Mouse (Mus musculus): Measurements from ENCODE around the gene Wt1. TPM values are rescaled to one million over a fixed set of nuclear protein-coding genes. Genes with fewer than 3 reads are reported as not detected.
A peak's percentile ranks its signal among the peaks of the same experiment; 100 is the strongest.

Gene Wt1
- not detected in 2 replicates for polyA plus RNA-seq (2014; fragmentation: Nextera tagmentation; extraction: Ambion mirVana)

DNA sequence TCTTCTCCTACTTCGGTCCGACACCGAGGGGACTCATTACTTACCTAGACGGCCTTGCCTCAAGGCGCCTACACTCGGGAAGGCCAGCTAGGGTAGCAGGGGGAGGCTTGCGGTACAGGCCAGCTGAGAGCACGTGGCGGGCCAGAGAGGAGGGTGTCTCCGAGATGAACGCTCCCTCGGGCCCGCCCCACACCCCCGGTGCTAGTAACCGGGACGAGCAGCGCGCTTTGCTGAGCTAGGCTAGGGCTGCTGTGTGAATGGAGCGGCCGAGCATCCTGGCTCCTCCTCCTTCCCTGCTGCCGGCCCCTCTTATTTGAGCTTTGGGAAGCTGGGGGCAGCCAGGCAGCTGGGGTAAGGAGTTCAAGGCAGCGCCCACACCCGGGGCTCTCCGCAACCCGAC, at the start of gene Wt1:
TSS of gene Wt1 (plus strand) at position 251 of the 400 bp plus-strand sequence.
- Histone ChIP-seq H3K4me1 (ENCODE audit: control insufficient read depth, insufficient read depth, low read length) (no peaks in the 10 kb centered on the region; the same call in 1 of the 2 replicates), H3K27ac (ENCODE audit: low read depth, low read length) (no peak within 1 kb of the TSS), H3K27me3 (replicated peaks; ENCODE audit: control insufficient read depth, insufficient read depth, low read length) (peaks cover 94% of the 10 kb centered on the region), H3K36me3 (ENCODE audit: control insufficient read depth, insufficient read depth, low read length) (no peaks in the 10 kb centered on the region), H3K4me3 (ENCODE audit: low read depth, low read length) (peak within 1 kb of the TSS; percentile 22), H3K9ac (ENCODE audit: low read length) (no peak within 1 kb of the TSS), H3K9me3 (replicated peaks; ENCODE audit: control insufficient read depth, low read length) (no peaks in the 10 kb centered on the region), H3K4me2 (ENCODE audit: low read length) (peak within 1 kb of the TSS; percentile 35)
- WGBS = 0% methylated on average over 21 of the region's 25 CpGs
- ATAC-seq (peak; percentile 33), DNase-seq (ENCODE audit: low spot score) (no peak)

GRCm38 (mm10) chr2:105077151-105077550, 49.2 kb upstream of the Wt1 start:
- H3K4me3 ChIP-seq (ENCODE audit: low read depth, low read length) = no peak overlapping the region
- H3K4me2 ChIP-seq (ENCODE audit: low read length) = no peak overlapping the region
- no peak for DNase-seq (ENCODE audit: low spot score)
- no peaks in the 10 kb centered on the region for H3K9me3 ChIP-seq (replicated peaks; ENCODE audit: control insufficient read depth, low read length)
- WGBS = 92% methylated on average over 7 of the region's 7 CpGs
- H3K36me3 ChIP-seq (ENCODE audit: control insufficient read depth, insufficient read depth, low read length) = no peaks in the 10 kb centered on the region
- H3K4me1 ChIP-seq (ENCODE audit: control insufficient read depth, insufficient read depth, low read length) = no peaks in the 10 kb centered on the region
- ATAC-seq = no peak
- no peak overlapping the region for H3K27ac ChIP-seq (ENCODE audit: low read depth, low read length)
- no peaks in the 10 kb centered on the region for H3K27me3 ChIP-seq (replicated peaks; ENCODE audit: control insufficient read depth, insufficient read depth, low read length)
- H3K9ac ChIP-seq (ENCODE audit: low read length) = no peak overlapping the region

GRCm38 (mm10) chr2:105082256-105082790, 44.0 kb upstream of the Wt1 start:
- Histone ChIP-seq H3K27me3 (replicated peaks; ENCODE audit: control insufficient read depth, insufficient read depth, low read length) (no peaks in the 10 kb centered on the region), H3K4me3 (ENCODE audit: low read depth, low read length) (no peak overlapping the region), H3K36me3 (ENCODE audit: control insufficient read depth, insufficient read depth, low read length) (no peaks in the 10 kb centered on the region), H3K9ac (ENCODE audit: low read length) (no peak overlapping the region), H3K9me3 (replicated peaks; ENCODE audit: control insufficient read depth, low read length) (no peaks in the 10 kb centered on the region), H3K27ac (ENCODE audit: low read depth, low read length) (no peak overlapping the region), H3K4me1 (ENCODE audit: control insufficient read depth, insufficient read depth, low read length) (no peaks in the 10 kb centered on the region), H3K4me2 (ENCODE audit: low read length) (no peak overlapping the region)
- no peak for DNase-seq (ENCODE audit: low spot score)
- 28% methylated on average over 9 of the region's 9 CpGs for WGBS
- ATAC-seq = no peak

DNA sequence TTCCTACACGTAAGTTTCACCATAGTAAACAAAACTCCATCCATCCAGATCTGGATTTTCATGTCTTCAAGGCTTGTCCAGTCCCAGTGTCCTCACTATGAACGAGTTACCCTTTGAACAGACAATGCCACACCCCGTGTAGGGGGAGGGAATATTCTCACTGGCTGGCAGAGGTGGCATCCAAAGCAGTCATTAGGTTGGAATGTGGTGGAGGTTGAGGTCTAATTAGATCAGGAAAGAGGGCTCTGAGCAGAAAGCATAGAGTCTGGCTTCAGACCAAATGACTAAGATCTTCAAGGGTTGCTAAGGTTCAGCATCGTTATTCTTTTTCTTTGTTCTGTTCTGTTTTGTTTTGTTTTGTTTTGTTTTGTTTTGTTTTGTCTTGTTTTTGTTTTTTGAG, 42.3 kb upstream of the Wt1 start:
- no peak overlapping the region for H3K27ac ChIP-seq (ENCODE audit: low read depth, low read length)
- 59% methylated on average over 4 of the region's 4 CpGs for WGBS
- H3K9me3 ChIP-seq (replicated peaks; ENCODE audit: control insufficient read depth, low read length) = no peaks in the 10 kb centered on the region
- H3K4me3 ChIP-seq (ENCODE audit: low read depth, low read length) = no peak overlapping the region
- H3K27me3 ChIP-seq (replicated peaks; ENCODE audit: control insufficient read depth, insufficient read depth, low read length) = no peaks in the 10 kb centered on the region
- ATAC-seq (no peak), DNase-seq (ENCODE audit: low spot score) (no peak)
- no peaks in the 10 kb centered on the region for H3K36me3 ChIP-seq (ENCODE audit: control insufficient read depth, insufficient read depth, low read length)
- no peak overlapping the region for H3K4me2 ChIP-seq (ENCODE audit: low read length)
- H3K4me1 ChIP-seq (ENCODE audit: control insufficient read depth, insufficient read depth, low read length) = no peaks in the 10 kb centered on the region
- H3K9ac ChIP-seq (ENCODE audit: low read length) = no peak overlapping the region

DNA sequence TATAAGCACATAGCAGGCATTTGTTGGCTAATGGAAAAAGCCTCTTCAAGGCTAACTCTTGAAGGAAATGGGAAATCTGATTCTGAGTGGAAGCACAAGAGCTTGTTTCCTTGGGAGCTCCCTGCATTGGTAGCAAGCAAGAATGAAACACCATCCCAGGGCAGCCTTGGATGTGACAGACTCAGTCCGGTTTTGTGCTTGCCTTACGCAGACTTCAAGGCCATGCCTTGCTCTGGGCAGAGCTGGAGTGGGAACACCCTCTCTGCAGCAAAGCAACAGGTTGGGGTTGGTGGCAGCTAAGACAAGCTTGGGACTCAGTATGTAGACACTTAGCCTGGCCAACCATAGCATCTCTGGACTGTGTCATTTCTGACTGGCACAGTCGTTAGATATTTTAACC, 40.2 kb upstream of the Wt1 start:
- Histone ChIP-seq H3K27ac (ENCODE audit: low read depth, low read length) (no peak overlapping the region), H3K4me2 (ENCODE audit: low read length) (no peak overlapping the region), H3K4me1 (ENCODE audit: control insufficient read depth, insufficient read depth, low read length) (peaks cover 13% of the 10 kb centered on the region), H3K9me3 (replicated peaks; ENCODE audit: control insufficient read depth, low read length) (no peaks in the 10 kb centered on the region), H3K36me3 (ENCODE audit: control insufficient read depth, insufficient read depth, low read length) (no peaks in the 10 kb centered on the region), H3K27me3 (replicated peaks; ENCODE audit: control insufficient read depth, insufficient read depth, low read length) (no peaks in the 10 kb centered on the region), H3K9ac (ENCODE audit: low read length) (no peak overlapping the region), H3K4me3 (ENCODE audit: low read depth, low read length) (no peak overlapping the region)
- ATAC-seq = no peak
- no peak for DNase-seq (ENCODE audit: low spot score)
- WGBS = 93% methylated on average over 3 of the region's 3 CpGs

- Histone ChIP-seq H3K36me3 (ENCODE audit: control insufficient read depth, insufficient read depth, low read length) (no peaks in the 10 kb centered on the region), H3K9ac (ENCODE audit: low read length) (no peak overlapping the region), H3K27ac (ENCODE audit: low read depth, low read length) (no peak overlapping the region), H3K4me2 (ENCODE audit: low read length) (no peak overlapping the region), H3K27me3 (replicated peaks; ENCODE audit: control insufficient read depth, insufficient read depth, low read length) (no peaks in the 10 kb centered on the region), H3K4me1 (ENCODE audit: control insufficient read depth, insufficient read depth, low read length) (peaks cover 13% of the 10 kb centered on the region), H3K9me3 (replicated peaks; ENCODE audit: control insufficient read depth, low read length) (no peaks in the 10 kb centered on the region), H3K4me3 (ENCODE audit: low read depth, low read length) (no peak overlapping the region)
- 81% methylated on average over 3 of the region's 3 CpGs for WGBS
- DNase-seq (ENCODE audit: low spot score) (no peak), ATAC-seq (no peak)
Measured at GRCm38 (mm10) chr2:105088005-105088404, 38.3 kb upstream of the Wt1 start.

DNA sequence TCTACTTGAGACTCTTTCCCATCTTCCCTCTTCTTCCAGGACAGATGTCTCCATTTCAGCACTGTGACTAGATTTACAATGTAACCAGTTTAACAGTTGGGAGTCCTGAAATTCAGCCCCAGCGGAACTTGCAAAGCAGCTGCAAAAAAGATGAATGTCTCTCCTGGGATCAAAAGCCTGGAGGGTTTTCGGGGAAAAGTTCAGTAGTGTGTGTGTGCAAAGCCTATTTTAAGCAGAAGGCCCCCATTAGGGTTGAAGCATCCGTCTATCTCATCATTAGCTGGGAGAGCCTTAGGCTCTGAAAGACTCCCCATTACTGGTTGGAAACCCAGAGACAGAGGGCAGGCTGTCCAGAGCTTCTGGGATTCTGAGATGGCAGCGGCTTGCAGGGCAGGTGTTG, 37.2 kb upstream of the Wt1 start:
- H3K27me3 ChIP-seq (replicated peaks; ENCODE audit: control insufficient read depth, insufficient read depth, low read length) = no peaks in the 10 kb centered on the region
- DNase-seq (ENCODE audit: low spot score) = no peak
- H3K4me1 ChIP-seq (ENCODE audit: control insufficient read depth, insufficient read depth, low read length) = peaks cover 13% of the 10 kb centered on the region
- no peak overlapping the region for H3K4me3 ChIP-seq (ENCODE audit: low read depth, low read length)
- 51% methylated on average over 4 of the region's 4 CpGs for WGBS
- H3K4me2 ChIP-seq (ENCODE audit: low read length) = no peak overlapping the region
- no peaks in the 10 kb centered on the region for H3K36me3 ChIP-seq (ENCODE audit: control insufficient read depth, insufficient read depth, low read length)
- H3K9me3 ChIP-seq (replicated peaks; ENCODE audit: control insufficient read depth, low read length) = no peaks in the 10 kb centered on the region
- H3K9ac ChIP-seq (ENCODE audit: low read length) = no peak overlapping the region
- ATAC-seq = no peak
- no peak overlapping the region for H3K27ac ChIP-seq (ENCODE audit: low read depth, low read length)

DNA sequence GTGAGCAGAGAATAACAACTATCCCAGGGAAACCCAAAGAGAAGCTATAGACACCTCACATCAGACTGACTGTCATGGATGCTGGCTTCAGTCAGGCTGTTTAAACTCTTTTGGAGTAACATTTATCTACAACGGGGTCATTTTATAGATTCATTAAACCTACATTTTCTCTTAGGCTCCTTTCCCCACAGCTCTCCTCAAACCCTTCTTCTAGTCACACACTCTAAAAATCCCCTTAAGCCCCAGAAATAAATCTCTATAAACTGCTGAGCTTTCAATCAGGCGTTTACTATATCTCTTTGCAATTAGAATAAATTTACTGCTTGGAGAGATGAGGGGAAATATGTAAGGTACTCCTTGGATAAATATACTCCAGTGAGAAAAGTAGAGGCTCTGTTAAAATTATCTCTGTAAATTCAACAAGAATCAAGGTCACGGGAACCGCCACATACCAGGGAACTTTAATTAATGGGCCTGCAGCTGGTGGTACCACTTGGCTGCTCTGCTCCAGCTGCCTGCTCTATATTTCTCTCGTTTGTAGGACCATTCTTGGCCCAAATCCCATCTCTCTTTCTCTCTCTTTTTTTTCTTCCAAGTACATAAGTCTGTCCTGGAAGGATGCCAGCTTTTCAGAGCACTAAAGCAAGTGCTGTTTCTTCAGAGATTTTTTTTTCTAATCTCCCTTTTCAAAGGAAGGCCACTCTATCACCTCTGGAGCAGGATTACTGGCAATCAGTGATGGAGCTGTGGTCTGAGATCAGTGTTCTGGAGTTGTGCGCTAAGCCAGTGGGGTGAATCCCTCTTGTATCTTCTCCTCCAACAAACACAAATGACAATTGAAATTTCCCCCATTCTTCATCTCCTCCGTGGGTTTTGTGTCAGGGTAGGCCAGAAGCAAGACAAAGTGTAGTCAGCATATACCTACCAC, 36.5 kb upstream of the Wt1 start:
- no peak overlapping the region for H3K9ac ChIP-seq (ENCODE audit: low read length)
- H3K4me2 ChIP-seq (ENCODE audit: low read length) = no peak overlapping the region
- no peaks in the 10 kb centered on the region for H3K36me3 ChIP-seq (ENCODE audit: control insufficient read depth, insufficient read depth, low read length)
- H3K9me3 ChIP-seq (replicated peaks; ENCODE audit: control insufficient read depth, low read length) = no peaks in the 10 kb centered on the region
- DNase-seq (ENCODE audit: low spot score) = peak; percentile 93
- H3K27ac ChIP-seq (ENCODE audit: low read depth, low read length) = peak overlapping the region; percentile 35; the same call in 1 of the 2 replicates
- peak; percentile 93 for ATAC-seq
- WGBS = 21% methylated on average over 7 of the region's 7 CpGs
- H3K4me3 ChIP-seq (ENCODE audit: low read depth, low read length) = no peak overlapping the region
- H3K4me1 ChIP-seq (ENCODE audit: control insufficient read depth, insufficient read depth, low read length) = peaks cover 13% of the 10 kb centered on the region
- H3K27me3 ChIP-seq (replicated peaks; ENCODE audit: control insufficient read depth, insufficient read depth, low read length) = no peaks in the 10 kb centered on the region

GRCm38 (mm10) chr2:105090991-105091390, 35.3 kb upstream of the Wt1 start:
- 76% methylated on average over 5 of the region's 5 CpGs for WGBS
- no peaks in the 10 kb centered on the region for H3K36me3 ChIP-seq (ENCODE audit: control insufficient read depth, insufficient read depth, low read length)
- H3K4me1 ChIP-seq (ENCODE audit: control insufficient read depth, insufficient read depth, low read length) = peaks cover 13% of the 10 kb centered on the region
- H3K4me3 ChIP-seq (ENCODE audit: low read depth, low read length) = no peak overlapping the region
- DNase-seq (ENCODE audit: low spot score) (no peak), ATAC-seq (no peak)
- no peaks in the 10 kb centered on the region for H3K9me3 ChIP-seq (replicated peaks; ENCODE audit: control insufficient read depth, low read length)
- no peak overlapping the region for H3K27ac ChIP-seq (ENCODE audit: low read depth, low read length)
- H3K4me2 ChIP-seq (ENCODE audit: low read length) = no peak overlapping the region
- H3K9ac ChIP-seq (ENCODE audit: low read length) = no peak overlapping the region
- no peaks in the 10 kb centered on the region for H3K27me3 ChIP-seq (replicated peaks; ENCODE audit: control insufficient read depth, insufficient read depth, low read length)
